Mouse (Mus musculus) ES-E14 (cell line): ENCODE data around the gene Slc28a1.

Experiments used
- CHD2 ChIP-seq: IDR thresholded peaks from 2 replicates; pipeline ENCODE4 v1.6.1; 2014; ENCODE audit warnings: mild to moderate bottlenecking, low read depth, low read length, inconsistent platforms
- MAFK ChIP-seq: IDR thresholded peaks from 2 replicates; pipeline ENCODE4 v1.6.1; 2014; ENCODE audit warnings: mild to moderate bottlenecking, low read depth, low read length, inconsistent platforms; ENCODE audit not compliant: insufficient read depth
- ZC3H11A ChIP-seq: IDR thresholded peaks from 2 replicates; pipeline ENCODE4 v1.6.1; 2012; ENCODE audit warnings: low read depth, mild to moderate bottlenecking, inconsistent platforms, low read length, borderline replicate concordance
- ZNF384 ChIP-seq: IDR thresholded peaks from 2 replicates; pipeline ENCODE4 v1.6.1; 2012; ENCODE audit warnings: low read depth, low read length, inconsistent platforms

- TF ChIP-seq CHD2 (no peak), ZC3H11A (no peak), ZNF384 (no peak), MAFK (no peak)
Measured at GRCm38 (mm10) chr7:81214153-81214907, 99.7 kb downstream of the Slc28a1 start.
